Mouse (Mus musculus): ENCODE results near the gene Gm20809. TPM values are rescaled to one million over a fixed set of nuclear protein-coding genes. Genes with fewer than 3 reads are reported as not detected.
"Not testable (repeated sequence)": the region's sequence is repeated elsewhere in the genome, so short reads cannot be mapped to it uniquely, and the experiment has no call there.

Gm20809 gene
- not detected for total RNA-seq (2022)

GRCm38 (mm10) chrY:24454757-24455156 is at the start of gene Gm20809:
Gene Gm20809, plus strand, starts transcription at chrY:24455057.
- not testable (repeated sequence) for DNase-seq (ENCODE audit: low spot score in 2 of 2)

All from left cerebral cortex, adult 8-10 months (tissue).